Mouse (Mus musculus): Measurements from ENCODE around the gene Tom1. TPM values are rescaled to one million over a fixed set of nuclear protein-coding genes. Genes with fewer than 3 reads are reported as not detected.

Gene Tom1
- polyA plus RNA-seq, 2 experiments: 6.1 to 9.2 TPM

GRCm38 (mm10) chr8:75047784-75048183 lies 14.3 kb downstream of the Tom1 start:
- Histone ChIP-seq H3K27ac (no peak overlapping the region), H3K9me3 (ENCODE audit: control insufficient read depth, low read length) (no peaks in the 10 kb centered on the region), H3K4me2 (ENCODE audit: low read depth) (no peak overlapping the region), H3K27me3 (ENCODE audit: control insufficient read depth, insufficient read depth, low read length) (no peaks in the 10 kb centered on the region), H3K9ac (replicated peaks) (no peak overlapping the region), H3K4me1 (replicated peaks; ENCODE audit: control insufficient read depth in 2 of 2, insufficient read depth in 2 of 2, low read length in 1 of 2) (no peaks in the 10 kb centered on the region; a peak in 1 of 4 replicates), H3K4me3 (ENCODE audit: insufficient read depth in 1 of 2, low read depth in 2 of 2, low read length in 2 of 2) (no peak overlapping the region), H3K36me3 (replicated peaks; ENCODE audit: control insufficient read depth, insufficient read depth, low read depth) (no peaks in the 10 kb centered on the region)
- DNase-seq (ENCODE audit: low read depth in 3 of 3, low spot score in 3 of 3) (no peak), ATAC-seq (ENCODE audit: insufficient read depth) (no peak)
- no peak for TF ChIP-seq EP300 (IDR thresholded peaks at IDR 0.05; ENCODE audit: low read depth)
- no peak for TF ChIP-seq CTCF (IDR thresholded peaks at IDR 0.05; ENCODE audit: low read depth)
- WGBS (ENCODE audit: insufficient replicate concordance): 73% methylated on average over 3 of the region's 3 CpGs

- ATAC-seq (ENCODE audit: insufficient read depth): no peak
- TF ChIP-seq CTCF (IDR thresholded peaks at IDR 0.05; ENCODE audit: low read depth) (no peak), EP300 (IDR thresholded peaks at IDR 0.05; ENCODE audit: low read depth) (no peak)
- no peak for DNase-seq (ENCODE audit: low read depth in 3 of 3, low spot score in 3 of 3)
- Histone ChIP-seq H3K36me3 (replicated peaks; ENCODE audit: control insufficient read depth, insufficient read depth, low read depth) (no peaks in the 10 kb centered on the region), H3K4me1 (replicated peaks; ENCODE audit: control insufficient read depth in 2 of 2, insufficient read depth in 2 of 2, low read length in 1 of 2) (no peaks in the 10 kb centered on the region), H3K9ac (replicated peaks) (no peak overlapping the region), H3K9me3 (ENCODE audit: control insufficient read depth, low read length) (no peaks in the 10 kb centered on the region), H3K4me3 (ENCODE audit: insufficient read depth in 1 of 2, low read depth in 2 of 2, low read length in 2 of 2) (no peak overlapping the region), H3K27me3 (ENCODE audit: control insufficient read depth, insufficient read depth, low read length) (no peaks in the 10 kb centered on the region), H3K4me2 (ENCODE audit: low read depth) (no peak overlapping the region), H3K27ac (no peak overlapping the region)
- 76% methylated on average over 4 of the region's 4 CpGs for WGBS (ENCODE audit: insufficient replicate concordance)
Measured at GRCm38 (mm10) chr8:75053342-75053741, 19.8 kb downstream of the Tom1 start.

GRCm38 (mm10) chr8:75055673-75056072 lies 22.2 kb downstream of the Tom1 start:
- Histone ChIP-seq H3K4me2 (ENCODE audit: low read depth) (no peak overlapping the region), H3K36me3 (replicated peaks; ENCODE audit: control insufficient read depth, insufficient read depth, low read depth) (no peaks in the 10 kb centered on the region), H3K4me1 (replicated peaks; ENCODE audit: control insufficient read depth in 2 of 2, insufficient read depth in 2 of 2, low read length in 1 of 2) (no peaks in the 10 kb centered on the region), H3K4me3 (ENCODE audit: insufficient read depth in 1 of 2, low read depth in 2 of 2, low read length in 2 of 2) (no peak overlapping the region), H3K9me3 (ENCODE audit: control insufficient read depth, low read length) (no peaks in the 10 kb centered on the region), H3K9ac (replicated peaks) (no peak overlapping the region), H3K27me3 (ENCODE audit: control insufficient read depth, insufficient read depth, low read length) (no peaks in the 10 kb centered on the region), H3K27ac (no peak overlapping the region)
- TF ChIP-seq CTCF (IDR thresholded peaks at IDR 0.05; ENCODE audit: low read depth): no peak
- TF ChIP-seq EP300 (IDR thresholded peaks at IDR 0.05; ENCODE audit: low read depth): no peak
- no peak for ATAC-seq (ENCODE audit: insufficient read depth)
- WGBS (ENCODE audit: insufficient replicate concordance): 53% methylated on average over 2 of the region's 2 CpGs
- DNase-seq (ENCODE audit: low read depth in 3 of 3, low spot score in 3 of 3): no peak

GRCm38 (mm10) chr8:75060022-75060421 lies 26.5 kb downstream of the Tom1 start:
- 64% methylated on average over 6 of the region's 6 CpGs for WGBS (ENCODE audit: insufficient replicate concordance)
- no peaks in the 10 kb centered on the region for H3K9me3 ChIP-seq (ENCODE audit: control insufficient read depth, low read length)
- no peak overlapping the region for H3K4me2 ChIP-seq (ENCODE audit: low read depth)
- no peak for ATAC-seq (ENCODE audit: insufficient read depth)
- DNase-seq (ENCODE audit: low read depth in 3 of 3, low spot score in 3 of 3): no peak
- TF ChIP-seq CTCF (IDR thresholded peaks at IDR 0.05; ENCODE audit: low read depth) (no peak), EP300 (IDR thresholded peaks at IDR 0.05; ENCODE audit: low read depth) (no peak)
- no peaks in the 10 kb centered on the region for H3K27me3 ChIP-seq (ENCODE audit: control insufficient read depth, insufficient read depth, low read length)
- H3K4me3 ChIP-seq (ENCODE audit: insufficient read depth in 1 of 2, low read depth in 2 of 2, low read length in 2 of 2): no peak overlapping the region
- no peaks in the 10 kb centered on the region for H3K36me3 ChIP-seq (replicated peaks; ENCODE audit: control insufficient read depth, insufficient read depth, low read depth)
- no peak overlapping the region for H3K27ac ChIP-seq
- H3K4me1 ChIP-seq (replicated peaks; ENCODE audit: control insufficient read depth in 2 of 2, insufficient read depth in 2 of 2, low read length in 1 of 2): no peaks in the 10 kb centered on the region
- H3K9ac ChIP-seq (replicated peaks): no peak overlapping the region

- H3K9ac ChIP-seq (replicated peaks): no peak overlapping the region
- no peak overlapping the region for H3K27ac ChIP-seq
- H3K4me2 ChIP-seq (ENCODE audit: low read depth): no peak overlapping the region
- WGBS (ENCODE audit: insufficient replicate concordance): 72% methylated on average over 2 of the region's 2 CpGs
- ATAC-seq (ENCODE audit: insufficient read depth) (no peak), DNase-seq (ENCODE audit: low read depth in 3 of 3, low spot score in 3 of 3) (no peak)
- H3K27me3 ChIP-seq (ENCODE audit: control insufficient read depth, insufficient read depth, low read length): no peaks in the 10 kb centered on the region
- H3K4me1 ChIP-seq (replicated peaks; ENCODE audit: control insufficient read depth in 2 of 2, insufficient read depth in 2 of 2, low read length in 1 of 2): no peaks in the 10 kb centered on the region
- no peaks in the 10 kb centered on the region for H3K9me3 ChIP-seq (ENCODE audit: control insufficient read depth, low read length)
- no peak for TF ChIP-seq CTCF (IDR thresholded peaks at IDR 0.05; ENCODE audit: low read depth)
- no peak for TF ChIP-seq EP300 (IDR thresholded peaks at IDR 0.05; ENCODE audit: low read depth)
- no peaks in the 10 kb centered on the region for H3K36me3 ChIP-seq (replicated peaks; ENCODE audit: control insufficient read depth, insufficient read depth, low read depth)
- H3K4me3 ChIP-seq (ENCODE audit: insufficient read depth in 1 of 2, low read depth in 2 of 2, low read length in 2 of 2): no peak overlapping the region
Measured at GRCm38 (mm10) chr8:75060815-75061214, 27.3 kb downstream of the Tom1 start.

All from liver, embryonic 14.5 days (tissue).